Mouse (Mus musculus) cerebellum, postnatal 14 days (tissue): ENCODE measurements around the gene Col13a1.

Experiments used
- DNase-seq, 2 experiments: peaks; one replicate each; pipeline ENCODE4 v3.0.0; 2021; ENCODE audit warnings: mixed read lengths in 2 of 2

The Col13a1 gene

DNA sequence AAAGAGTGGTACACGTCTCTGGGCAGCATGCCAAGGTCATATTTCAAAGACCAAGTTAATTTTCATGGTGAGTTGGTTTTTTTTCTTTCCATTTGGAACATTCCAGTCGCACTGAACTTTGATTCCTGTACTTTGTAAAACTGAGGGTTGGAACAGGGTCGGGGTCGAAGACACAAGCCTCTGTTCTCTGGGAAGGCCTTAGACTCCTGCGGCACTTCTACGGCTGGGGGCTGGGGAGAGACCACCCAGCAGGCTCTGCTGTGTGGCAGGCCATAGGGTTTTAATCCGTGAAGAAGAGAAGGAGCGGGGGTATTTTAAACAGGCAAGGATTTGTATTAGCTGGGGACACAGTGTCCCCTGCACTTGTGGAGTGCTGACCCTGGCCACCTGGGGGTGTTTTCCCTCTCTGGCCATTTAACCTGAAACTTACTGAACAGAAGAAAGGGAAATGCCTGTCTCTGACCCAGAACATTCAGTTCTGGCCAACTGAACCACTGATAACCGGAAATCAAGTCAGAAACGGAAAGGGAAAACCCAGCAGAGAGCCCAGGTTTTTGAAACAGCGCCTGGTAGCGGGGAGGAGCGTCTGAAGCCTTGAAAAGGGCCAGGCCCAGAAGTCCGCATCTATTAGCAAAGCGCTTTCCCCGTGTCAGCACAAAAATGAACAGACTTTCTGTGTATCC lies 152.0 kb downstream of the Col13a1 start:
- no peak for DNase-seq

DNA sequence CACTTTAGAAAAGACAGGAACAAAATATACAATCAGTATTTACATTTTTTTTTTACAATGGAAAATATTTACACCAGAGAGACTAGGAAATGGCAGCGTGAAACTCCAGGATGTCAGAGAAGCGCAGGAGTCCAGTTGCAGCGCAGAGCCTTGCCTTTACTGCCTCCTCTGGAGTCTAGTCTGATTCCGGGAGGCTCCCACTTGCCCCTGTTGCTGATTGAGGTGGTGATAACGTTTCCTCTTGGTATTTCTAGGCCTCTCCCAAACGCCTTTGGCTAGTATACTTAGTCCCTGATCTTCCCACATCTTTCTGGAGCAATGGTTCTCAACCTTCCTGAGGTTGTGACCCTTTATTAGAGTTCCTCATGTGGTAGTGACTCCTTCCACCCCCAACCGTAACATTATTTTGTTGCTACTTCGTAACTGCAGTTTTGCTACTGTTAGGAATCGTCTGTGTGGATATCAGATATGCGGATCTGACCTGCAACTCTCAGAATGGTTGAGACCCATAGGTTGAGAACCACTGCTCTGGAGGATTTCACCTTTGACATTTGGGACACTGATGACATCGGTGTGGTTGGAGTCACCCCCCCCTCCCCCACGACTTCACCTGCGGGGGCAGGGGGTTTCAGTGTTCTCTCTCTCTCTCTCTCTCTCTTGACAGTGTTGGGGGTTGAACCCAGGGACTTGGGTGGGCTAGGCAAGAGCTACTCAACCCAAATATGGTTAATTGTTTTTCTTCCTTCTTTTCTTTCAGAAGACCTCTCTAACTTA lies 152.7 kb downstream of the Col13a1 start:
- DNase-seq: no peak

DNA sequence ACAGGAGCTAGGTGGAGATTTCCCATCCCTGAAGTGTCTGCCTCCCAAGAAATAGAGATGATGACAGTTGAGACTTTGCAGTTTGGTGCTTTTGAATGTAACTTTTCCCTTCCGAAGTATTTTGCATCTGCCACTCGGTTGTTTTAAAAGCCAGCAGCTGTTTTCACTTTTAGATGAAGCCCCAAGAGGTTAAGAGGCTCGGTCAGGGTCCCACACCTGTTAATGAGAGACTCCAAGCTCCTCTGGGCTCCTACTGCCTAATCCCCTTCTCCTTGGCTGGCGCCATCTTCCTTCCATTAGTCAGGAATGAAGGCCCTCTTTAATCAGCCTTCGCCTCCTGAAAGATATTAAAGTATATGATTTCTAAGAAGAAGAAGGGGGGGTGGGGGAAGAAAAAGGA lies 153.4 kb downstream of the Col13a1 start:
- no peak for DNase-seq

DNA sequence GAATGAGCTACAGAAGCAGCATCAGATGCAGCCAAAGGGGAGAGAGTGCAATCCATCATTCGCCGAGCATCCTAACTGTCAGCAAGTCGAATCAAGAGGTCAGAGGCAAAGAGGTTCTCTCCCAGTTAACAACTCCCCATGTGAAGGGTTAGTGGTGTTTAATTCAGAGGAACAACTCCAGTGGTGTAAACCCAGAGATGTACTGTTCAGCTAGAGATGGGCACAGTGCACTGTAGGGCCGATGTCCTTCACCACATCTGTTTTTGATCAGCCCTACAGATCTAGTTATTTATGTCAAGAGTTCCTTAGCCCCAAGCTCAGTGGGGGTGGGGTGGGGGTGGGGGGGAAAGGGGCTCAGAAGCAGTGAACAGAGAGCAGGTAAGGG lies 155.2 kb downstream of the Col13a1 start:
- DNase-seq: no peak

DNA sequence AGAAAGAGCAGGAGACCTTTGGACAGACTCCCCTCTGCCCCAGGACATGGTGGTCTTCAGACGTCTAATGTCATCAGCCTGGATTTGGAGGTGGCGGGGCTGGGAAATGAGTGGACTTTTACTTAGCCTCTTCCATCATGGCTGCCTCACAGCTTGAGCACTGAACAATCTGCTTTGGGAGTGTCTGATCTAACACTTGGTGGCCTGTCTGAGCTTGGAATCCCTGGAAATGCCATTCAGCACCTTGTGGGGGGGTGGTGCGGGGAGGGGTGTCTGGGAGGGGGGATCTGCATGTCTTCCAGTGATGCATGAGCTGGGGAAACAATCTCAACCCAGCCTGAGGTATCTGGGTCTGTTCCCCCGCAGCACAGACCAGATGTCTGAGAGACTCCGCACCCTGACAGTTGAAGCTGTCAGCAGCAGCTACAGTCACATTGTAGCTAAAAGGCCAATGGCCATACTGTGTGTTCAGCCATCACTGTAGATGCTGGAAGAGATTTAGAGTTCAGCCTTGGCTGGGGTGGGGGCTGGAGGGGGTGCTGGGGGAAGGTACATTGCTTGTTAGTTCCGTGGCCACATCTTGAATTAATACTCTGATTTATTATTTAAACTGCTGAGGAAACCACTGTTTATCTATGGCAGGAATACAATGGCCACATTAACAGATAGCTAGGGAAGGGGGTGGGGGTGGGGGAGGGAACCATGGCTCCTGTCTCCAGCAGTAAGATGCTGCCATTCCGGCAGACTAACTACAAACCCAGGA lies 155.8 kb downstream of the Col13a1 start:
- no peak for DNase-seq

DNA sequence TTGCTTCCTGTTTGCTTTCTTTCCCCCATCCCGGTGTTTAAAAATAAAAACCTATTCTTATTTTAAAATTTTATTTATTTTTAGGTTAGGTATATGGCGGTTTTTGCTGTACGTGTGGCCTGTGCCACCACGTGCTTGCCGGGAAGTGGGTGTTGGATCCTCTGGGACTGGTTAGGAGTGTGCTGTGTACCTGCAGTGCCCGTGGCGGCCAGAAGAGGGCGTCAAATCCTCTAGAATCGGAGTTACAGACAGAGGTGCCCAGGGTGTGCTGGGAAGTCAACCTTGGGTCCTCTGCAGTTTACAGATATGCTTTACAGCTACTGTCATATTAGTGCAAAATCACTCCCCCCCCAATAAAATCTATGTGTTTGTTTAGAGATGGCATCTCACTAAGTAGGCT lies 158.9 kb downstream of the Col13a1 start:
- no peak for DNase-seq

DNA sequence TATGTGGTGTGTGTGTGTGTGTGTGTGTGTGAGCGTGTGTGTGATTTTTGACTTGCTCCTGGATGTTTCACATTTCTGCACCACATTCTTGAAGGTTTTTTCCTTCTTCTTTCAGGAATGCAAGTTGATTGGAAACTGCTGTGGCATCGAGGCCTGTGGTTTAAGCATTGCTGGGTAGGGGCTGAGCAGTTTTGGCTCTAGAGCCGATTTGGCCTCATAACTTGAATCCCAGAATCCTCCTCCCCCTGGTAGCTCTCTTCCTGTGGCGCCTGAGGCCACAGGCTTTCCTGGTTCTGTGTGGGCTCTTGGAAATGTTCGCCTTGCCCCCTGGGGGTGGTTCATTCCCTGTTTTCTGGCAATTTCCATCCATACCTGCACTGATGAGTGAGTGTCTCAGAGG lies 166.9 kb downstream of the Col13a1 start:
- no peak for DNase-seq

DNA sequence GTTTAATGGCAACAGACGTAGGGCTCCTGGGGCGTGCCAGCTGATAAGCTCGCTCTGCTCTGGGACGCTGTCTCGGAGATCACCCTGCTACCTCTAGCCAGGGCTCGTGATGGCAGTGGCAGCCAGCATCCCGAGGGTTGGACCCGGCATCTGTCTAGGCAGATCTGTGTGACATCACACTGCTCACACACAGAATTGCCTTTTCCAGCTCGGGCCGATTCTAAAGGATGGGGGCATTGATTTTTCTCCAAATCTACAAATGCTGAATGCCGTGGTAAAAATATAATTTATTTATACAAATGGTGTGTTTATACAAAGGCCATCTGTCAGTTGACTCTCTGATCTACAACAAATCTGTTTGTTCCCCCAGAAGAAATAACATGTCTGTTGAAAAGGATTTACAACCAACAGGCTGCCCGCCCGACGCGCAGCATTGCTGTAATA lies 180.8 kb downstream of the Col13a1 start:
- DNase-seq: no peak

DNA sequence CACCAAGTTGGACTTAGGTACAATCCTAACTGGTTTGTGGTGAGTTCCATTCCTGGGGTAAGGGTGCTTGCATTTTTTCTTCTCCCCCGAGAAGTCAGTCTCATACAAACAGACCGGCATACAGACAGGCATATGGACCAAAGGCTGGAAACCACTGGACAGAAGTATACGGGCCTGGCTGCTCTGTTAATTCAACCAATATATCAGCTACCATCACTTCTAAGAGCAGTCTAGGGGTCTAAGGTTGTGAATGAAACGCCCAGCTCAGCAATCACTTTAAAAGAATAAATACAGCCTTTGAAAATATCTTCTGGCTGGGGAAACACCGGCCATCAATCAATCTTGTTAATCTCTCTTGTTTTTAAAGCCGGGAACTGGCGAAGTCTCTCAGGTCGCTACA lies 183.4 kb downstream of the Col13a1 start:
- no peak for DNase-seq

DNA sequence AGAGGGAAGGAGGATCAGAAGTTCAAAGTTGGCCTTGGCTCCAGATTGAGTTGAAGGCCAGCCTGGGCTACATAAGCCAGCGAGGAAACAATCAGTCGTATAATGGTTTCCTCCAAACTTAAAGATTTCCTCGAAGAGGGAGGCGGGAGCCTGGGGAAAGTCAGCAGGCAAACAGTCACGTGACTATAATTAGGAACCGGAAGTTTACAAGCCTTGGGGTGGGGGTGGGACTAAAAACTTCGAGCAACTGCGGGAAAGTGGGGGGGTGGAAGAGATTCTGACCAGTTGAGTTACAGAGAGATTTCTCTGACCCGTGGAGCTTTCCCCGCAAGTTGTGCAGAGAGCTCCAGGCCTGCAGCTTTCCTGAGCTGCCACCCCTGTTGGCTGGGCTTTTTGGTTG lies 183.9 kb downstream of the Col13a1 start:
- DNase-seq: no peak

DNA sequence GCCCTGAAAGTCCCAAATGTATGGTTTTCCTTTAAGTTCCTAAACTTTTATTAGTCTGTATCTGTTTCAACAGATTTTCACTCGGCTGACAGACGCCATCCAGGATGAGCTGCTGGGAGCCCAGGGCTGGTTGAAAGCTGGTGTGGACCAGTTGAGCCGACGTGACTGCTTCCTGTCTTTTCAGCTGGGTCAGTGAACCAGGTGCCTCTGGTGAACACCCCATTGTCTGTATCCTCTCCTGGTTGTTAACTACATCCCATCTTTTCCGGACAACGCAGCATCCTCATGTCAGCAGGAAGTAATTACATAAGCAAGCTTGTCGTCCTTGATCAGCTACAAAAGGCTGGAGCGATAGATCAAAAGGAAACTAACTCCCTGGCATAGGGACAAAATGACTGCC lies 185.9 kb downstream of the Col13a1 start:
- no peak for DNase-seq

DNA sequence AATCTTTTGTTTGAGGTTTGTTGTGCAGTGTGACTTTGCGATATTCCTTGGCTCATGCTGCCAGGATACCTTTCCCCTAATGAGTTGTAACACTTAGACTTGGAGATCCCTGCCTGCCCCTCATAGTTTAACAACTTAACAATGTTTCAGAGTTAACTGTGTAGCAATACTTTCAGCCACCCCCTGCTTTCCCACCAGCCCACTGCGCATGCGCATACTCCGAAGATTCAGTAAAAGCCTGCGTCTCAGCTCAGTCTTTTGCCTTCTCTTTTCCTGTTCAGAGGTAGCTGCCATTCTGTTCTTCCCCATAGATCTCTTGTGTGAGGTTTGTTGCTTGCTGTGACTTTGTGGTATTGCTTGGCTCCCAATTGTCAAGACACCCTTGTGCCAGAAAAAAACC lies 190.4 kb downstream of the Col13a1 start:
- no peak for DNase-seq
